Mouse (Mus musculus) testis, adult 2 months (tissue): ENCODE measurements around the gene Tsacc.
"Not testable (repeated sequence)": the region's sequence is repeated elsewhere in the genome, so short reads cannot be mapped to it uniquely, and the experiment has no call there.

Experiments used
- CTCF ChIP-seq: fragments of 200-500 bp; IDR thresholded peaks from 2 replicates; pipeline ENCODE4 v1.5.1; 2012; ENCODE audit warnings: low read depth, mild to moderate bottlenecking, inconsistent platforms, low read length, moderate library complexity; ENCODE audit not compliant: control insufficient read depth, insufficient read depth, insufficient replicate concordance
- POLR2A ChIP-seq: fragments of 200-500 bp; IDR thresholded peaks from 2 replicates; pipeline ENCODE4 v1.6.1; 2012; ENCODE audit warnings: low read depth, mild to moderate bottlenecking, inconsistent platforms, low read length, moderate library complexity; ENCODE audit not compliant: control insufficient read depth

- not testable (repeated sequence) for TF ChIP-seq CTCF, POLR2A
These were observed 25.5 kb downstream of the Tsacc start for GRCm38 (mm10) chr3:88271298-88271697.
